ENCODE assay signal across 16 mouse cellular contexts in the genomic region with DNA sequence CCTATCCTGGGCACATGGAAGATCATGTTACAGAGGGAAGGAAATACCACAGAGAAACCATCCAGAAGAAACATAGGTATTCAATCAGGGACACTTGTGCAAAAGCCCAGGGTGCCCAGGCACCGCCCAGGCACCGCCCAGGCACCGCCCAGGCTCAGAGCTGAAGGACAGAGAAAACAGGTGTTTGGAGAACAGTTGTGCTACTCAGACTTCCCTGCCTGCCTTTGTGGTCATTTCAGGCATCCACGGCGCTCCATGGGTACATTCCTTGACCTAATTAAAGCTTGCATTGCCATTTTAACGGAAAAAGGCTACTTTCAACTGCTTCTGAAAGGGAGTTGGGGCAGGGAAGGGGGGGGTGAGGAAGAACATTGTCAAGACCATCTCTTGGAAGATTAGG. TPM values are rescaled to one million over a fixed set of nuclear protein-coding genes. Genes with fewer than 3 reads are reported as not detected.
A peak's percentile ranks its signal among the peaks of the same experiment; 100 is the strongest.
DNase-seq lines count a peak whose midpoint lies in the region; ATAC-seq and TF ChIP-seq lines count a peak whose summit lies in the region.
"Had no signal": no experiment of that assay in that cellular context is flagged by ENCODE, and none has a peak within 500 bp of the region (broad histone marks: within the 10 kb centered on the region; RNA-seq: fewer than 3 reads in every experiment).

No protein-coding gene starts in this region.

- peak; percentile 11 for DNase-seq in forebrain, embryonic 14.5 days (ENCODE audit: low spot score)
- DNase-seq in forebrain, embryonic 11.5 days (ENCODE audit: low spot score): no peak
- peak; percentile 2 for DNase-seq in midbrain, embryonic 11.5 days (ENCODE audit: low spot score, missing footprints)
- DNase-seq in midbrain, postnatal 0 days (ENCODE audit: low spot score): no peak
- DNase-seq in embryonic facial prominence, embryonic 10.5 days (ENCODE audit: low spot score): peak; percentile 49
- no peak for DNase-seq in frontal cortex, postnatal 36 days (ENCODE audit: low spot score in 2 of 2)
- no peak for DNase-seq in retina, embryonic 14.5 days (ENCODE audit: low spot score)
- DNase-seq: cerebellum, adult 2 months; heart, postnatal 4 days; liver; lung, adult 2 months; right cerebral cortex, postnatal 14 days had no signal

- H3K9me3 ChIP-seq in forebrain, embryonic 14.5 days (replicated peaks; ENCODE audit: control insufficient read depth, low read length): no peaks in the 10 kb centered on the region
- no peaks in the 10 kb centered on the region for H3K9me3 ChIP-seq in forebrain, embryonic 11.5 days (ENCODE audit: control insufficient read depth, low read length)
- no peaks in the 10 kb centered on the region for H3K9me3 ChIP-seq in midbrain, embryonic 11.5 days (ENCODE audit: control insufficient read depth, low read length)
- no peaks in the 10 kb centered on the region for H3K9me3 ChIP-seq in midbrain, postnatal 0 days (ENCODE audit: low read length)
- no peaks in the 10 kb centered on the region for H3K9me3 ChIP-seq in embryonic facial prominence, embryonic 10.5 days
- H3K9me3 ChIP-seq: heart, embryonic 13.5 days; midbrain, embryonic 15.5 days had no signal

- no peak overlapping the region for H3K9ac ChIP-seq in forebrain, embryonic 14.5 days (ENCODE audit: low read length)
- H3K9ac ChIP-seq in forebrain, embryonic 11.5 days (ENCODE audit: low read length): no peak overlapping the region
- no peak overlapping the region for H3K9ac ChIP-seq in midbrain, embryonic 11.5 days (ENCODE audit: low read length)
- no peak overlapping the region for H3K9ac ChIP-seq in midbrain, postnatal 0 days (replicated peaks; ENCODE audit: low read length, poor library complexity, severe bottlenecking)
- H3K9ac ChIP-seq: heart, embryonic 13.5 days; midbrain, embryonic 15.5 days had no signal

- 9% methylated on average over 6 of the region's 6 CpGs for WGBS in forebrain, embryonic 14.5 days
- 14% methylated on average over 6 of the region's 6 CpGs for WGBS in forebrain, embryonic 11.5 days
- WGBS in midbrain, embryonic 11.5 days: 44% methylated on average over 6 of the region's 6 CpGs
- WGBS in midbrain, postnatal 0 days: 45% methylated on average over 6 of the region's 6 CpGs
- 25% methylated on average over 6 of the region's 6 CpGs for WGBS in embryonic facial prominence, embryonic 10.5 days

- no peak overlapping the region for H3K4me3 ChIP-seq in forebrain, embryonic 14.5 days (ENCODE audit: low read depth, low read length)
- H3K4me3 ChIP-seq in forebrain, embryonic 11.5 days (ENCODE audit: low read depth, low read length): no peak overlapping the region
- no peak overlapping the region for H3K4me3 ChIP-seq in midbrain, embryonic 11.5 days (ENCODE audit: low read depth, low read length)
- H3K4me3 ChIP-seq in midbrain, postnatal 0 days (ENCODE audit: low read depth, low read length): no peak overlapping the region
- no peak overlapping the region for H3K4me3 ChIP-seq in embryonic facial prominence, embryonic 10.5 days
- H3K4me3 ChIP-seq: heart, embryonic 13.5 days; midbrain, embryonic 15.5 days had no signal

- H3K27me3 ChIP-seq in forebrain, embryonic 14.5 days (replicated peaks; ENCODE audit: control insufficient read depth, insufficient read depth, low read length): no peaks in the 10 kb centered on the region
- H3K27me3 ChIP-seq in forebrain, embryonic 11.5 days (ENCODE audit: control insufficient read depth, insufficient read depth, low read length): no peaks in the 10 kb centered on the region
- no peaks in the 10 kb centered on the region for H3K27me3 ChIP-seq in midbrain, embryonic 11.5 days (ENCODE audit: control insufficient read depth, insufficient read depth, low read length)
- H3K27me3 ChIP-seq in midbrain, postnatal 0 days (ENCODE audit: insufficient read depth, low read length): no peaks in the 10 kb centered on the region
- no peaks in the 10 kb centered on the region for H3K27me3 ChIP-seq in embryonic facial prominence, embryonic 10.5 days (replicated peaks; ENCODE audit: low read depth, poor library complexity, severe bottlenecking)
- H3K27me3 ChIP-seq: heart, embryonic 13.5 days; midbrain, embryonic 15.5 days had no signal

- no peak overlapping the region for H3K27ac ChIP-seq in forebrain, embryonic 14.5 days (ENCODE audit: low read depth, low read length)
- H3K27ac ChIP-seq in forebrain, embryonic 11.5 days (ENCODE audit: low read depth, low read length): no peak overlapping the region
- H3K27ac ChIP-seq in midbrain, embryonic 11.5 days (ENCODE audit: low read depth, low read length): no peak overlapping the region
- H3K27ac ChIP-seq in midbrain, postnatal 0 days (ENCODE audit: low read depth, low read length): no peak overlapping the region
- H3K27ac ChIP-seq in embryonic facial prominence, embryonic 10.5 days (replicated peaks): no peak overlapping the region
- H3K27ac ChIP-seq: heart, embryonic 13.5 days; kidney, postnatal 0 days had no signal

- no peak for TF ChIP-seq CTCF in midbrain, postnatal 0 days (IDR thresholded peaks at IDR 0.05)

- ATAC-seq in forebrain, embryonic 14.5 days: no peak
- no peak for ATAC-seq in forebrain, embryonic 11.5 days (replicated peaks; ENCODE audit: low FRiP score)
- ATAC-seq in midbrain, embryonic 11.5 days (ENCODE audit: low FRiP score): no peak
- ATAC-seq in midbrain, postnatal 0 days (ENCODE audit: low FRiP score): no peak
- no peak for ATAC-seq in megakaryocyte, adult 5-6 weeks (ENCODE audit: poor library complexity, severe bottlenecking)
- ATAC-seq: midbrain, embryonic 15.5 days had no signal

- H3K36me3 ChIP-seq in forebrain, embryonic 14.5 days (ENCODE audit: control insufficient read depth, insufficient read depth, low read length): no peaks in the 10 kb centered on the region
- H3K36me3 ChIP-seq in forebrain, embryonic 11.5 days (ENCODE audit: control insufficient read depth, insufficient read depth, low read length): no peaks in the 10 kb centered on the region
- H3K36me3 ChIP-seq in midbrain, embryonic 11.5 days (ENCODE audit: control insufficient read depth, insufficient read depth, low read length): no peaks in the 10 kb centered on the region
- no peaks in the 10 kb centered on the region for H3K36me3 ChIP-seq in midbrain, postnatal 0 days (ENCODE audit: insufficient read depth, low read length)
- H3K36me3 ChIP-seq in embryonic facial prominence, embryonic 10.5 days (replicated peaks): no peaks in the 10 kb centered on the region
- H3K36me3 ChIP-seq: heart, embryonic 13.5 days; midbrain, embryonic 15.5 days had no signal

- H3K4me1 ChIP-seq in forebrain, embryonic 14.5 days (ENCODE audit: control insufficient read depth, insufficient read depth, low read length): peaks cover 14% of the 10 kb centered on the region
- peaks cover 3% of the 10 kb centered on the region; the same call in 1 of the 2 replicates for H3K4me1 ChIP-seq in forebrain, embryonic 11.5 days (replicated peaks; ENCODE audit: control insufficient read depth, insufficient read depth, low read length)
- H3K4me1 ChIP-seq in midbrain, embryonic 11.5 days (ENCODE audit: control insufficient read depth, insufficient read depth, low read length): peaks cover 3% of the 10 kb centered on the region
- no peaks in the 10 kb centered on the region for H3K4me1 ChIP-seq in midbrain, postnatal 0 days (ENCODE audit: insufficient read depth, low read length)
- H3K4me1 ChIP-seq in embryonic facial prominence, embryonic 10.5 days: peaks cover 16% of the 10 kb centered on the region
- H3K4me1 ChIP-seq: heart, embryonic 13.5 days had no signal

- H3K4me2 ChIP-seq in forebrain, embryonic 14.5 days (ENCODE audit: low read length): no peak overlapping the region
- no peak overlapping the region for H3K4me2 ChIP-seq in forebrain, embryonic 11.5 days (ENCODE audit: low read depth, low read length, severe bottlenecking)
- H3K4me2 ChIP-seq in midbrain, embryonic 11.5 days: no peak overlapping the region
- H3K4me2 ChIP-seq in midbrain, postnatal 0 days (ENCODE audit: low read depth, low read length, poor library complexity, severe bottlenecking): no peak overlapping the region
- H3K4me2 ChIP-seq: heart, embryonic 13.5 days; midbrain, embryonic 15.5 days had no signal

RNA-seq across cellular contexts. Expression of gene Msi2, which starts 40.1 kb away (rescaled TPM):
- 19.9 and 20.3 TPM in 2 replicates for polyA plus RNA-seq in forebrain, embryonic 14.5 days (2014; fragmentation: Nextera tagmentation; extraction: Ambion mirVana)
- polyA plus RNA-seq in forebrain, embryonic 11.5 days (2014; fragmentation: Nextera tagmentation; extraction: Ambion mirVana): 23.9 and 26.2 TPM in 2 replicates
- 25.7 and 27.0 TPM in 2 replicates for polyA plus RNA-seq in midbrain, embryonic 11.5 days (2014; fragmentation: Nextera tagmentation; extraction: Ambion mirVana)
- 133 and 142 TPM in 2 replicates for total RNA-seq in midbrain, postnatal 0 days (2014; rRNA removed)
- polyA plus RNA-seq in midbrain, postnatal 0 days (2015; fragmentation: Nextera tagmentation; extraction: Ambion mirVana): 21.6 and 26.9 TPM in 2 replicates
- polyA plus RNA-seq in embryonic facial prominence, embryonic 10.5 days (2016; fragmentation: Nextera tagmentation; extraction: Ambion mirVana): 20.2 and 22.6 TPM in 2 replicates
- total RNA-seq in megakaryocyte, adult 5-6 weeks (2015): 5.3 and 5.7 TPM in 2 replicates
- 7.8 and 14.4 TPM in 2 replicates for total RNA-seq in megakaryocyte, adult 5-6 weeks (2017)

Comparison
In these comparisons a context has a peak if more than half of its experiments do, and no peak if none do; other contexts are left out.
1. DNase-seq: peak in forebrain, embryonic 14.5 days (single experiment), midbrain, embryonic 11.5 days (single experiment) and embryonic facial prominence, embryonic 10.5 days (single experiment); none in forebrain, embryonic 11.5 days (single experiment), midbrain, postnatal 0 days (single experiment), frontal cortex, postnatal 36 days (0 of 2) and retina, embryonic 14.5 days (single experiment).